Mouse (Mus musculus) left cerebral cortex, postnatal 10 days (tissue): ENCODE data around the gene Hnrnpd. TPM values are rescaled to one million over a fixed set of nuclear protein-coding genes. Genes with fewer than 3 reads are reported as not detected.
A peak's percentile ranks its signal among the peaks of the same experiment; 100 is the strongest.

Source experiments
- DNase-seq, 2 experiments: peaks; one replicate each; pipeline ENCODE4 v3.0.0; 2021 to 2022; ENCODE audit warnings: low spot score in 2 of 2, mixed read lengths in 1 of 2; ENCODE audit errors: extremely low spot score in 1 of 2
- intact Hi-C: fragments of 180-260 bp; cut with DNase I; formaldehyde crosslinking; loops from one replicate; pipeline ENCODE4 v1.15.1; 2025
- total RNA-seq, 2 experiments: library from RNA; stranded (reverse); gene quantifications; 2 replicates each; pipeline ENCODE4 v1.2.3; 2021

The Hnrnpd gene
- 100 to 1,000 TPM; 229 to 243 TPM for total RNA-seq

GRCm38 (mm10) chr5:99978699-99979442 lies at the start of gene Hnrnpd, which contains the start of gene 4930524J08Rik:
Hnrnpd (minus strand) TSS chr5:99978938.
4930524J08Rik (plus strand) TSS chr5:99979061.
- intact Hi-C loops = loop anchor here (2.0 kb wide), 1 partner anchor 60 kb away; the partner anchor contains the start of genes Enoph1 and Hnrnpdl
- peak; percentile 92 to 97 for DNase-seq

DNA sequence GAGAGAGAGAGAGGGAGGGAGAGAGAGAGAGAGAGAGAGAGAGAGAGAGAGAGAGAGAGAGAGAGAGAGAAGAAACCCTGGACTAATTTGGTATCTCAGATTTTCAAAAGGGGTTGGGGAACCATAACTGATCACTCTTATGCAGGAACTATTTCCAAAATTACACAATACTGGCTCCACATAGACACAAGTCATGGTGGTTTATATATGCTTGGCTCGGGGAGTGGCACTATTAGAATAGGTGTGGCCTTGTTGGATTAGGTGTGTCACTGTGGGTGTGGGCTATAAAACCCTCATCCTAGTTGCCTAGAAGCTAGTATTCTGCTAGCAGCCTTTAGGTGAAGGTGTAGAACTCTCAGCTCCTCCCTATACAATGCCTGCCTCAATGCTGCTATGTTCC lies 46.1 kb upstream of the Hnrnpd start:
- no peak for DNase-seq
- intact Hi-C loops = no loop called here

DNA sequence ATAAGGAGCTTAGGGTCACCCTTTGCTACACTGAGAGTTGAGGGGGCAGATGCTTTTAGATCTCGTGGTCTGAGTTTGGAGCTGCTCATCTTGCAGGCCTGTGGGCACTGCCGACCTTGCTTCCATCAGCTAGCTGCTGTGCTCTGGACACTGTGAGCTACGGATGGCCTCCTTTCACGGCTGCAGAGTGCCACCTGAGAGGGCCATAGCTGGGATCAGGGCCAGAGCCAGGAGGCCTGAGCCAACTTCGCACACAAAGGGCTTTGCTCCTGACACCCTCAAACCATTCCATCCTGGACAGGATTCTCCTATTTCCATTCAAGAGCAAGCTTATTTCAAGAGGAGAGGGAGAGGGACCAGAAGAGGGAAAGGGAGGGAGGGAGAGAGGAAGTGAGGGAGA lies 45.7 kb upstream of the Hnrnpd start:
- intact Hi-C loops = no loop called here
- DNase-seq = no peak

- DNase-seq = no peak
Observed at GRCm38 (mm10) chr5:100020089-100020488, 41.4 kb upstream of the Hnrnpd start.

DNA sequence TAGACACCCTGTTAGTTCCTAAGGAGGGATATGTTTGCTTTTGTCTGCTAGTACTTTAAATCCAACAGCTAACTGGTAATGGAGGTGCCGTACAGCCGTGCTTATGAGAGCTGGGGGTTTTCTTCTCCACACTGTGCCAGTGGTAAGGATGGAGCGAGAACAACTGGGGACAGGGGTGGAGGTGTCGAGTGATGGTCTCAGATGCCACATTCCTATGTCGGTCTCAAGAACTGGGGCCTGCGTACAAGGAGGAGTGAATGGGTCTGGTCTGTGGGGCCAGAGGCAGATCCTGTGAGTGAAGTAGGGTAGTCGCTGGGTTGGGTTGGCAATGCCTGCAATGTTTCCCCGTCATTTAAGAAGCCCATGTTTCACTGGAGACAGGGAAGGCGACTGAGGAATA lies 33.9 kb upstream of the Hnrnpd start:
- intact Hi-C loops = no loop called here
- DNase-seq = no peak

More at GRCm38 (mm10) chr5:100020089-100020488, 41.4 kb upstream of the Hnrnpd start:
- intact Hi-C loops = no loop called here

GRCm38 (mm10) chr5:100008485-100008884 lies 29.7 kb upstream of the Hnrnpd start:
- intact Hi-C loops = no loop called here
- no peak for DNase-seq

GRCm38 (mm10) chr5:100007040-100007375 lies 28.3 kb upstream of the Hnrnpd start:
- no peak for DNase-seq
- intact Hi-C loops = no loop called here

GRCm38 (mm10) chr5:100006324-100007039 lies 27.7 kb upstream of the Hnrnpd start:
- no peak for DNase-seq
- intact Hi-C loops = no loop called here

DNA sequence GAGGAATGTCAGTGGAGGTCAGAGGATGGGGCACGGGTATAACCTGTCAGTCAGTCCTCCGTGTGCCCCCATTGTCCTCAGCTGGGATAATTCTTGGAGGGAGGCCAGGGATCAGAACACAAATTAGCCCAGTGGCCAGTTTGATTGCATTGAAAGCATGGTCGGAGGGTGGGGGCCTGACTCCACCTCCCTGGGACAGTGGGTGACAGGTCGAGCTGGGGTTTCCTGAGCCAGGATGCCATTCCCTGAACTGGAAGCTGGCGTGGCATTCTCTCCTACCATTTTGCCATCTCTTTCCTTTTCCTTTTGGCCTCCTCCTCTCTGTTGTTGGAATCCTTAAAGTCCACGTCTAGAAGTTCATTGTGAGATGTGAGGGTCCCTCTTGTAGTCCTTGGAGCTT lies 27.2 kb upstream of the Hnrnpd start:
- intact Hi-C loops = no loop called here
- DNase-seq = no peak

- intact Hi-C loops = no loop called here
- DNase-seq = no peak
Observed at GRCm38 (mm10) chr5:100005431-100005830, 26.7 kb upstream of the Hnrnpd start.

GRCm38 (mm10) chr5:100003895-100004294 lies 25.2 kb upstream of the Hnrnpd start:
- intact Hi-C loops = no loop called here
- no peak for DNase-seq

DNA sequence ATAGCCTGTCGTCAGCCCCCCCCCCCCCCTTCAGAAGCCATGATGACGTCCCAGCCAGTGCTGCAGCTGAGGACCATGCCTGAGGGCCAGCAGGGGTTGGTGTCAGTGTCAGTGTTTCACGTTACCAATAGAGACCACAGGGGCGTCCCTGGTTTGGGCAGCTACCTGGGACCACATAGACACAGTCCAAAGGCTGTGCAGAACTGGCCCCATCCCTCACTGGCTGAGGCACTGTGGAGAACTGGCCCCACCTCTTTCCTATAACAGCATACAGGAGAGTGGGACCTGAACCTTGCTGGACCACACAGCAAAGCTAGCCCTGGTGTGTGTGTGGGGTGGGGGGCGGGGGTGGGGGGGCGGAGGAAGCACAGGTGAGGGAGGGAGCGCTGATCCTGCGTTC lies 21.8 kb upstream of the Hnrnpd start:
- no peak for DNase-seq

DNA sequence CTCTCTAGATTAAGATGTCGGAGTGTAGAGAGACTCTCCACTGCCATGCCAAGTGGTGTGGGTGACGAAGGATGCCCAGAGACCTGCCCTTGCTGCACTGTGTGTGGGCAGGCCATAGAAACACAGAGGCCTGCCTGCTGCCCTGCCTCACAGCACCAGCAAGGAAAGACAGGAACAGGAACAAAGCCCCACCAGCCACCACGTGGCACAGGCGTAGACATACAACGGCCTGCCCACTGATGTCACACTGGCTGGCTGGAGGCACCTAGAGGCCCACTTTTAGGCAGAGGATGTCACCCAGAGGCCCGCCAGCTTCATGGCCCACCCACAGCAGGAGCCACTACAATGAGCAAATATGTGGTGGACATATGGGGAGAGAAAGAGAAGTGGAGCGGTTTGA lies 21.3 kb upstream of the Hnrnpd start:
- no peak for DNase-seq
- intact Hi-C loops = no loop called here

More for the DNA sequence above, 21.8 kb upstream of the Hnrnpd start:
- intact Hi-C loops = no loop called here

DNA sequence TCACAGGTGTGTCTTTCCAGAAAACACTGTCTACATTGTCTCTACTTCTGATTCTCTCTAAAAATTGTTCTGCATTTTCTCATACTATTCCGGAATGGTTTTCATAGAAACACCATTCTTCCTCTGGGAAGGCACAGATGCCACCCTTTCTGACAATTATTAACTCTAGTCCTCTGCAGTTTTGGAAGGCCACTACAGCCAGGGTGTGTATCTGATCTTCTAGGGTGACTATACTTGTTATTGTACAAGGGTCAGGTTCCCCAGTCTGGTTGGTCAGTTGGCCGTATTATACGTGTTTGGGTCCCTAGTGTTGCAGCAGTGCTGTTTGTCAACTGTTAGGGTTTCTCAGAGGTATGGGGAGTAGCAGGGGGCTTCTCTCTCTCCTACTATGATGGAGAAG lies 15.9 kb upstream of the Hnrnpd start:
- intact Hi-C loops = no loop called here
- no peak for DNase-seq

- DNase-seq = no peak
- intact Hi-C loops = no loop called here
Observed at GRCm38 (mm10) chr5:99994166-99994565, 15.4 kb upstream of the Hnrnpd start.

- DNase-seq = no peak
- intact Hi-C loops = no loop called here
Observed at GRCm38 (mm10) chr5:99983452-99984061, 4.8 kb upstream of the Hnrnpd start.

DNA sequence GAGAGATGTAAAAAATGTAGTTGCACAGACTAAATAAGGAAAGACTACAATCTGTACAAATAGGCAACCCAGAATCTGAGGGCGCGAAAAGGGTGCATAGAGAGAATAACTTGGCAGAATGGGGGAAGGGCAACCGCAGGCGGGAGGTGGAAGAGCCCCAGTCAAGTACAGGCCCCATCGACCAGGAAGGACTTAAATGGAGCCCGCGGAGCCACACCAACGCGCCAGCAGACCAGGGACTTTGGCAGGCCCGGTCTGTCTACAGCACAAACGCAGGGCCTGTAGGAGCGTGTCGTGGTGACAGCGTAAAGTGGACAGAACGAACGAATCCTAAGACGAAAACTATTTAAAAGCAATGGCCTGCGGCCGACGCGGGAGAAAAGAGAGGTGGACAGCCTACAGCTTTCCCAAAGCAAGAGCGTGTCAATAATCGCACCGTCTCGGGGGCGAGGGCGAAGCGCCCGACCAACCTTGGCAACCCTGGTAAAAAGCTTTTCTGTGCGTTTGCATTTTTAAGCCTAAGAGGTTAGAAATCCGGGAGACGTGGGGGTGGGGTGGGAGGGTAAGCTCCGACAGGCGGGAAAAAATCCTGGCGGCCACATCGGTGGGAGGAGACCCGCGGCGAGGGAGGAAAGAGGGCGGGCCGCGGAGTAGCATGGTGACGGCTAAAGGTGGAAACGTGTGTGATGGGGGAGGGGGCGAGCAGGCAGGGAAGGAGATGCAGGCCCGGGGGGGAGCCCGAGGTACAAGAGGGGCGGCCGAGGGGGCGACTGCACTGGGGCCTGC lies 1.0 kb downstream of the Hnrnpd start:
- intact Hi-C loops = loop anchor here (2.0 kb wide), 1 partner anchor 61 kb away; the partner anchor contains the start of genes Enoph1 and Hnrnpdl
- DNase-seq = peak; percentile 56 to 91

GRCm38 (mm10) chr5:99976334-99976955 lies 2.3 kb downstream of the Hnrnpd start:
- intact Hi-C loops = no loop called here
- DNase-seq = no peak

DNA sequence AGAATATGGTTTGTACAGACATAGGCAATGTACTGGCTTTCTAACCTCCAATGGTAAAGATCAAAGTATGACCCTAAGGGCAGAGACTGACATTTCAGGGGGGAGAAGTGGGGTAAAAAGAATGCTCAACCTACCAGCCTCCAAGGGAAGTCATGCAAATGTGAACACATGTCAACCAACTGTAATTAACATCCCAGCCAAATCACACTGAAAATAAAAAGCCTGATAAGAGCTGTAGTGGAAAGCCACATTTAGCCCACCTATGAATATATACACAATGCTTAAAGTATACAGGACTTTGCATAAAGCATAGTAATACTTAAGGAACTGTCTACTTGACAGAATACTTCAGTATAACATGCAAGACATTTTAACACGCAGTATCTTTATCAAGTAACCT lies 3.0 kb downstream of the Hnrnpd start:
- intact Hi-C loops = no loop called here
- no peak for DNase-seq
